Mouse (Mus musculus): ENCODE measurements around the gene Prss53. TPM values are rescaled to one million over a fixed set of nuclear protein-coding genes. Genes with fewer than 3 reads are reported as not detected.

Gene Prss53
- polyA plus RNA-seq, 1 experiment from 2014 or later: 0.39 TPM

GRCm38 (mm10) chr7:127874812-127875626 is 15.8 kb downstream of the Prss53 start:
- ATAC-seq (peak; percentile 6; the same call in 1 of the 2 replicates), DNase-seq (no peak)
- no peaks in the 10 kb centered on the region for H3K27me3 ChIP-seq (ENCODE audit: insufficient read depth, low read length)
- TF ChIP-seq EP300 (IDR thresholded peaks at IDR 0.05; ENCODE audit: low read depth): no peak
- TF ChIP-seq CTCF (IDR thresholded peaks at IDR 0.05; ENCODE audit: low read depth): no peak
- peak overlapping the region; percentile 95 for H3K9ac ChIP-seq (replicated peaks)
- no peaks in the 10 kb centered on the region; the same call in 1 of the 2 replicates for H3K9me3 ChIP-seq (ENCODE audit: low read length)
- H3K36me3 ChIP-seq (replicated peaks; ENCODE audit: insufficient read depth, low read length): peaks cover 19% of the 10 kb centered on the region
- H3K4me1 ChIP-seq (ENCODE audit: insufficient read depth): peaks cover 28% of the 10 kb centered on the region
- H3K4me3 ChIP-seq (ENCODE audit: low read depth, low read length): peak overlapping the region; percentile 99
- WGBS (ENCODE audit: insufficient replicate concordance): 3% methylated on average over 20 of the region's 20 CpGs
- H3K4me2 ChIP-seq (ENCODE audit: low read depth, low read length): peak overlapping the region; percentile 98
- peak overlapping the region; percentile 97 for H3K27ac ChIP-seq (ENCODE audit: low read depth)

GRCm38 (mm10) chr7:127870136-127870821 is 20.5 kb downstream of the Prss53 start:
- ATAC-seq (no peak), DNase-seq (no peak)
- 63% methylated on average over 5 of the region's 5 CpGs for WGBS (ENCODE audit: insufficient replicate concordance)
- Histone ChIP-seq H3K27ac (ENCODE audit: low read depth) (no peak overlapping the region), H3K4me3 (ENCODE audit: low read depth, low read length) (no peak overlapping the region), H3K4me2 (ENCODE audit: low read depth, low read length) (no peak overlapping the region), H3K27me3 (ENCODE audit: insufficient read depth, low read length) (no peaks in the 10 kb centered on the region), H3K36me3 (replicated peaks; ENCODE audit: insufficient read depth, low read length) (peaks cover 22% of the 10 kb centered on the region), H3K9ac (replicated peaks) (no peak overlapping the region), H3K4me1 (ENCODE audit: insufficient read depth) (peaks cover 19% of the 10 kb centered on the region), H3K9me3 (ENCODE audit: low read length) (no peaks in the 10 kb centered on the region)
- TF ChIP-seq EP300 (IDR thresholded peaks at IDR 0.05; ENCODE audit: low read depth) (no peak), CTCF (IDR thresholded peaks at IDR 0.05; ENCODE audit: low read depth) (peak; percentile 55)

GRCm38 (mm10) chr7:127869149-127869810 is 21.5 kb downstream of the Prss53 start:
- WGBS (ENCODE audit: insufficient replicate concordance): 74% methylated on average over 3 of the region's 3 CpGs
- Histone ChIP-seq H3K9ac (replicated peaks) (no peak overlapping the region; the same call in 1 of the 2 replicates), H3K4me2 (ENCODE audit: low read depth, low read length) (no peak overlapping the region), H3K4me1 (ENCODE audit: insufficient read depth) (peaks cover 10% of the 10 kb centered on the region), H3K27me3 (ENCODE audit: insufficient read depth, low read length) (no peaks in the 10 kb centered on the region), H3K36me3 (replicated peaks; ENCODE audit: insufficient read depth, low read length) (peaks cover 22% of the 10 kb centered on the region), H3K27ac (ENCODE audit: low read depth) (no peak overlapping the region), H3K4me3 (ENCODE audit: low read depth, low read length) (no peak overlapping the region), H3K9me3 (ENCODE audit: low read length) (no peaks in the 10 kb centered on the region)
- DNase-seq (no peak), ATAC-seq (no peak)
- no peak for TF ChIP-seq CTCF (IDR thresholded peaks at IDR 0.05; ENCODE audit: low read depth)
- no peak for TF ChIP-seq EP300 (IDR thresholded peaks at IDR 0.05; ENCODE audit: low read depth)

- Histone ChIP-seq H3K4me2 (ENCODE audit: low read depth, low read length) (no peak overlapping the region), H3K27ac (ENCODE audit: low read depth) (no peak overlapping the region), H3K36me3 (replicated peaks; ENCODE audit: insufficient read depth, low read length) (peaks cover 22% of the 10 kb centered on the region), H3K9me3 (ENCODE audit: low read length) (no peaks in the 10 kb centered on the region), H3K27me3 (ENCODE audit: insufficient read depth, low read length) (no peaks in the 10 kb centered on the region), H3K4me3 (ENCODE audit: low read depth, low read length) (no peak overlapping the region), H3K4me1 (ENCODE audit: insufficient read depth) (0 out of 2 replicates have a peak, but pooled peaks cover 3% of the 10 kb centered on the region), H3K9ac (replicated peaks) (no peak overlapping the region)
- TF ChIP-seq EP300 (IDR thresholded peaks at IDR 0.05; ENCODE audit: low read depth): no peak
- no peak for TF ChIP-seq CTCF (IDR thresholded peaks at IDR 0.05; ENCODE audit: low read depth)
- DNase-seq: no peak
- no peak for ATAC-seq
- 91% methylated on average over 18 of the region's 18 CpGs for WGBS (ENCODE audit: insufficient replicate concordance)
Observed at GRCm38 (mm10) chr7:127867641-127868040, 23.1 kb downstream of the Prss53 start.

- TF ChIP-seq EP300 (IDR thresholded peaks at IDR 0.05; ENCODE audit: low read depth): no peak
- no peak for TF ChIP-seq CTCF (IDR thresholded peaks at IDR 0.05; ENCODE audit: low read depth)
- ATAC-seq (no peak), DNase-seq (no peak)
- Histone ChIP-seq H3K9ac (replicated peaks) (no peak overlapping the region), H3K36me3 (replicated peaks; ENCODE audit: insufficient read depth, low read length) (peaks cover 22% of the 10 kb centered on the region), H3K27ac (ENCODE audit: low read depth) (no peak overlapping the region), H3K4me3 (ENCODE audit: low read depth, low read length) (no peak overlapping the region), H3K4me1 (ENCODE audit: insufficient read depth) (no peaks in the 10 kb centered on the region), H3K27me3 (ENCODE audit: insufficient read depth, low read length) (no peaks in the 10 kb centered on the region), H3K9me3 (ENCODE audit: low read length) (no peaks in the 10 kb centered on the region), H3K4me2 (ENCODE audit: low read depth, low read length) (no peak overlapping the region)
- WGBS (ENCODE audit: insufficient replicate concordance): 88% methylated on average over 12 of the region's 12 CpGs
Observed at GRCm38 (mm10) chr7:127866434-127866833, 24.3 kb downstream of the Prss53 start.

GRCm38 (mm10) chr7:127858258-127858657 is 32.5 kb downstream of the Prss53 start:
- no peak for ATAC-seq
- Histone ChIP-seq H3K4me2 (ENCODE audit: low read depth, low read length) (no peak overlapping the region), H3K4me1 (ENCODE audit: insufficient read depth) (no peaks in the 10 kb centered on the region), H3K9me3 (ENCODE audit: low read length) (no peaks in the 10 kb centered on the region), H3K27me3 (ENCODE audit: insufficient read depth, low read length) (no peaks in the 10 kb centered on the region), H3K36me3 (replicated peaks; ENCODE audit: insufficient read depth, low read length) (no peaks in the 10 kb centered on the region), H3K9ac (replicated peaks) (no peak overlapping the region), H3K4me3 (ENCODE audit: low read depth, low read length) (no peak overlapping the region), H3K27ac (ENCODE audit: low read depth) (no peak overlapping the region)
- 57% methylated on average over 6 of the region's 6 CpGs for WGBS (ENCODE audit: insufficient replicate concordance)
- DNase-seq: no peak
- no peak for TF ChIP-seq EP300 (IDR thresholded peaks at IDR 0.05; ENCODE audit: low read depth)
- no peak for TF ChIP-seq CTCF (IDR thresholded peaks at IDR 0.05; ENCODE audit: low read depth)

Data from liver, postnatal 0 days (tissue).